Mouse (Mus musculus) hindbrain, embryonic 12.5 days (tissue): ENCODE measurements at regions not wholly inside any gene's neighbourhood (a gene's known extent, or its start where the extent isn't known, plus 50 kb on each side); places are given as distances from the start of the nearest gene placed in this dataset.

ENCODE experiments used
- ATAC-seq: fragments of 200-750 bp; cut with Nextera tagmentation; 2 replicates; pipeline ENCODE4 v1.8.0; 2017; ENCODE audit warnings: moderate TSS enrichment; ENCODE audit not compliant: low FRiP score
- H3K27ac ChIP-seq: fragments of 300-500 bp; sonication (generic); 2 replicates; pipeline ENCODE4 v1.5.1; 2016; ENCODE audit warnings: mild to moderate bottlenecking
- H3K27me3 ChIP-seq: fragments of 300-500 bp; sonication (generic); 2 replicates; pipeline ENCODE4 v1.6.1; 2016; ENCODE audit warnings: mild to moderate bottlenecking
- H3K36me3 ChIP-seq: fragments of 300-500 bp; sonication (generic); 2 replicates; pipeline ENCODE4 v1.6.1; 2016; ENCODE audit warnings: mild to moderate bottlenecking
- H3K4me1 ChIP-seq: fragments of 300-500 bp; sonication (generic); 2 replicates; pipeline ENCODE4 v1.6.1; 2016
- H3K4me2 ChIP-seq: fragments of 300-500 bp; sonication (generic); replicated peaks from 2 replicates; pipeline ENCODE4 v1.6.1; 2016; ENCODE audit warnings: mild to moderate bottlenecking
- H3K4me3 ChIP-seq: fragments of 300-500 bp; sonication (generic); 2 replicates; pipeline ENCODE4 v1.5.1; 2016; ENCODE audit warnings: mild to moderate bottlenecking
- H3K9ac ChIP-seq: fragments of 300-500 bp; sonication (generic); 2 replicates; pipeline ENCODE4 v1.6.1; 2016; ENCODE audit warnings: mild to moderate bottlenecking, moderate library complexity
- H3K9me3 ChIP-seq: fragments of 300-500 bp; sonication (generic); replicated peaks from 2 replicates; pipeline ENCODE4 v1.6.1; 2016; ENCODE audit warnings: mild to moderate bottlenecking
- WGBS: fragments of 180-500 bp; shearing (Covaris S2); methylation state at CpG from one replicate; pipeline ENCODE4 v1.1.7; 2016; 5-methylcytosine and 5-hydroxymethylcytosine counted together

DNA sequence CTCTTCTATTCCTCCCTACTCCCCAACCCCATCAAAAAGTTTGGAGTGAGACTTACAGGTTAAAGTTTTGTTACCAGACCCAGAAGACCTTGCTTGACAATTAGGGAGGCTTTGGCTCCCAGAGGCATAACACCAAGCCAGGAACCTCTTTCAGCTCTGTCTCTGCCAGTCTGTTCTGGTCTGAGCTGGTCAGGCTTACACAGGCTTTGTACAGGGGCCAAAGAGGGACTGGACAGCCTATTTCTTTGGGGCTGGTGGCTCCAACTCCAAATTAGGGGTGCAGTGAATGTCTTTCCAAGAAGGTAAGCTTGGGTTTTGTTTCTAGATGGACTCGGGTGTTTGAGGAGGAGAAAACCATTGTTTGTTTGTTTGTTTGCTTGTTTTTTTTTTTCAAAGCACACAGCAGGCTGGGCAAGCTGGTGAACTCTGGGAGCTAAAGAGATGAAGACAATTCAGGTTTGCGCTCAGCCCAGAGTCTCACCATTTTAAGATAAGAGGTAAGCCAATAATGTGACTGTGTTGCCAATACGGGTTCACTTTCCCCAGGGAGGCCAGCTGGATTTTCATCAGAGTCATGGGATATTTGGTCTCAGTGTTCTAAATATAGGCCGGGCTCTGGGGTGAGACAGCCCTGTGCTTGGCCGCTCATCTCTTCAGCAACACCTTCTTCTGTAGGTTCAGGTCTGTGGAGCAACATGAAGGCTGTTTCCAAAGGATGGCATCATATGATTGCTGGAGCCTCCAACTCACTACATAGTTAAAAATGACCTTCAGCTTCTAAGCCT is 62.2 kb upstream of the Igfbp5 start:
- WGBS = 83% methylated on average over 5 of the region's 5 CpGs
- Histone ChIP-seq H3K4me3 (no peak overlapping the region), H3K9me3 (no peaks in the 10 kb centered on the region), H3K27ac (no peak overlapping the region), H3K36me3 (no peaks in the 10 kb centered on the region), H3K4me2 (no peak overlapping the region), H3K4me1 (no peaks in the 10 kb centered on the region), H3K27me3 (no peaks in the 10 kb centered on the region), H3K9ac (no peak overlapping the region)
- ATAC-seq = no peak

GRCm38 (mm10) chr1:72936231-72936630 is 61.5 kb upstream of the Igfbp5 start:
- Histone ChIP-seq H3K27ac (no peak overlapping the region), H3K36me3 (no peaks in the 10 kb centered on the region), H3K9ac (no peak overlapping the region), H3K4me3 (no peak overlapping the region), H3K9me3 (no peaks in the 10 kb centered on the region), H3K4me2 (no peak overlapping the region), H3K4me1 (no peaks in the 10 kb centered on the region), H3K27me3 (no peaks in the 10 kb centered on the region)
- WGBS = 40% methylated on average over 5 of the region's 5 CpGs
- ATAC-seq = no peak

DNA sequence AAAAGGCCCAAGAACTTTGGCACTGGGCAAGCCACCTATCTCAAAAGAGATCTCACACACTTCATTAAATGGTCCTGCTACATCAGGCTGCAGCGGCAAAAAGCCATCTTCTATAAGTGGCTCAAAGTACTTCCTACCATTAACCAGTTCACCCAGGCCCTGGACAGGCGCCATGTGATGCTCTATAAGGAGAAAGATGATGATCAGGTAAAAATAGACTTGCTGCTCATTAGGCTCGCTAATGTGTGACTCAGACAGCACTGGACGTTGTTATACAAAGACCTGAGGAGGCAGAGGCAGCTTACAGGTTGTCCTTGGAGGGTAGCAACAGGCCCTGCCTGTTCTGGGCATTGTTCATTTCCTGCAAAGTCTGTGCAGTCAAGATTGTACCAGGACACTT is 60.4 kb upstream of the Igfbp5 start:
- no peak for ATAC-seq
- Histone ChIP-seq H3K27me3 (no peaks in the 10 kb centered on the region), H3K4me3 (no peak overlapping the region), H3K36me3 (no peaks in the 10 kb centered on the region), H3K4me2 (no peak overlapping the region), H3K27ac (no peak overlapping the region), H3K9ac (no peak overlapping the region), H3K4me1 (no peaks in the 10 kb centered on the region), H3K9me3 (no peaks in the 10 kb centered on the region)
- WGBS = 85% methylated on average over 4 of the region's 4 CpGs

DNA sequence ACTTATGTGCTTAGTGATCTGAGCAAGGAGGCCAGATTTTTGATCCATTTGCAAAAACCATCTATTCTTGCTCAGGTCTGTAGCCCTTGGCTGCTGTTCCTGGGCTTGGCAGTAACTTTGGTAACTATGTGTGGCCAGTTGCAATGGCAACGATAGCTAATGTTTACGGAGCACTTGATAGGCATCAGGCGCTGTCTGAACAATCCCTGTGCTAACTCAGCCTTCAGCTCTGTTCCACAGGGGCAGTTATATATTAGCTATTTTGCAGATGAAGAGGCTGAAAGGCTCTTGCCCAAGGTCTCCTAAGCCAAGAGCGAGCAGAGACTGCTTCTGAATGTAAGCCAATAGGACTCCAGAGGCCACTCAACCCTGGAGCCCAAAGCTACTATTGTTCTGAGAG is 55.1 kb upstream of the Igfbp5 start:
- ATAC-seq = no peak
- H3K4me3 ChIP-seq = no peak overlapping the region
- H3K27me3 ChIP-seq = no peaks in the 10 kb centered on the region
- H3K27ac ChIP-seq = no peak overlapping the region
- no peak overlapping the region for H3K9ac ChIP-seq
- no peaks in the 10 kb centered on the region for H3K4me1 ChIP-seq
- 93% methylated on average over 4 of the region's 4 CpGs for WGBS
- H3K9me3 ChIP-seq = no peaks in the 10 kb centered on the region
- no peak overlapping the region for H3K4me2 ChIP-seq
- no peaks in the 10 kb centered on the region for H3K36me3 ChIP-seq
